Mouse (Mus musculus): ENCODE measurements around the gene Larp7.

The Larp7 gene

GRCm38 (mm10) chr3:127552973-127553719 lies at the start of gene Larp7, which contains the start of gene Zgrf1:
Gene Larp7, minus strand, starts transcription at chr3:127553349.
Gene Zgrf1, plus strand, starts transcription at chr3:127553489.
- Histone ChIP-seq H3K4me3 (replicated peaks; ENCODE audit: low read length) (peak within 1 kb of the TSS; percentile 96), H3K4me1 (replicated peaks; ENCODE audit: low read depth, low read length) (peaks cover 22% of the 10 kb centered on the region), H3K9me3 (ENCODE audit: low read length) (no peaks in the 10 kb centered on the region), H3K27me3 (ENCODE audit: insufficient read depth, low read length) (no peaks in the 10 kb centered on the region), H3K36me3 (ENCODE audit: insufficient read depth, low read length) (peaks cover 21% of the 10 kb centered on the region)
- TF ChIP-seq NANOG (IDR thresholded peaks at IDR 0.05; ENCODE audit: borderline replicate concordance, low read length) (no peak), POU5F1 (IDR thresholded peaks at IDR 0.05; ENCODE audit: borderline replicate concordance, low read length) (no peak), CTCF (conservative IDR thresholded peaks at IDR 0.05; ENCODE audit: low read length) (no peak)

GRCm38 (mm10) chr3:127597136-127597535 lies 44.0 kb upstream of the Larp7 start:
- no peak for TF ChIP-seq NANOG (IDR thresholded peaks at IDR 0.05; ENCODE audit: borderline replicate concordance, low read length)
- no peak for TF ChIP-seq POU5F1 (IDR thresholded peaks at IDR 0.05; ENCODE audit: borderline replicate concordance, low read length)
- no peak for TF ChIP-seq CTCF (conservative IDR thresholded peaks at IDR 0.05; ENCODE audit: low read length)

GRCm38 (mm10) chr3:127572557-127572956 lies 19.4 kb upstream of the Larp7 start:
- Histone ChIP-seq H3K4me3 (replicated peaks; ENCODE audit: low read length) (no peak overlapping the region), H3K27me3 (ENCODE audit: insufficient read depth, low read length) (no peaks in the 10 kb centered on the region), H3K9me3 (ENCODE audit: low read length) (no peaks in the 10 kb centered on the region), H3K36me3 (ENCODE audit: insufficient read depth, low read length) (peaks cover 74% of the 10 kb centered on the region), H3K4me1 (replicated peaks; ENCODE audit: low read depth, low read length) (no peaks in the 10 kb centered on the region)
- no peak for TF ChIP-seq NANOG (IDR thresholded peaks at IDR 0.05; ENCODE audit: borderline replicate concordance, low read length)
- TF ChIP-seq POU5F1 (IDR thresholded peaks at IDR 0.05; ENCODE audit: borderline replicate concordance, low read length) = no peak
- peak; percentile 68 for TF ChIP-seq CTCF (conservative IDR thresholded peaks at IDR 0.05; ENCODE audit: low read length)

More at GRCm38 (mm10) chr3:127597136-127597535, 44.0 kb upstream of the Larp7 start:
- Histone ChIP-seq H3K4me1 (replicated peaks; ENCODE audit: low read depth, low read length) (no peaks in the 10 kb centered on the region), H3K9me3 (ENCODE audit: low read length) (no peaks in the 10 kb centered on the region), H3K36me3 (ENCODE audit: insufficient read depth, low read length) (peaks cover 53% of the 10 kb centered on the region), H3K27me3 (ENCODE audit: insufficient read depth, low read length) (no peaks in the 10 kb centered on the region), H3K4me3 (replicated peaks; ENCODE audit: low read length) (no peak overlapping the region)

- Histone ChIP-seq H3K27me3 (ENCODE audit: insufficient read depth, low read length) (no peaks in the 10 kb centered on the region), H3K4me1 (replicated peaks; ENCODE audit: low read depth, low read length) (no peaks in the 10 kb centered on the region), H3K4me3 (replicated peaks; ENCODE audit: low read length) (no peak overlapping the region), H3K9me3 (ENCODE audit: low read length) (no peaks in the 10 kb centered on the region), H3K36me3 (ENCODE audit: insufficient read depth, low read length) (peaks cover 78% of the 10 kb centered on the region)
- no peak for TF ChIP-seq NANOG (IDR thresholded peaks at IDR 0.05; ENCODE audit: borderline replicate concordance, low read length)
- TF ChIP-seq POU5F1 (IDR thresholded peaks at IDR 0.05; ENCODE audit: borderline replicate concordance, low read length) = no peak
- TF ChIP-seq CTCF (conservative IDR thresholded peaks at IDR 0.05; ENCODE audit: low read length) = no peak
Measured at GRCm38 (mm10) chr3:127565129-127565528, 12.0 kb upstream of the Larp7 start.

GRCm38 (mm10) chr3:127562974-127563373 lies 9.8 kb upstream of the Larp7 start:
- Histone ChIP-seq H3K27me3 (ENCODE audit: insufficient read depth, low read length) (no peaks in the 10 kb centered on the region), H3K4me1 (replicated peaks; ENCODE audit: low read depth, low read length) (no peaks in the 10 kb centered on the region), H3K9me3 (ENCODE audit: low read length) (no peaks in the 10 kb centered on the region), H3K4me3 (replicated peaks; ENCODE audit: low read length) (no peak overlapping the region), H3K36me3 (ENCODE audit: insufficient read depth, low read length) (peaks cover 72% of the 10 kb centered on the region)
- TF ChIP-seq POU5F1 (IDR thresholded peaks at IDR 0.05; ENCODE audit: borderline replicate concordance, low read length) (no peak), NANOG (IDR thresholded peaks at IDR 0.05; ENCODE audit: borderline replicate concordance, low read length) (no peak), CTCF (conservative IDR thresholded peaks at IDR 0.05; ENCODE audit: low read length) (no peak)

GRCm38 (mm10) chr3:127558201-127558600 lies 5.1 kb upstream of the Larp7 start:
- peaks cover 61% of the 10 kb centered on the region for H3K36me3 ChIP-seq (ENCODE audit: insufficient read depth, low read length)
- TF ChIP-seq CTCF (conservative IDR thresholded peaks at IDR 0.05; ENCODE audit: low read length) (0 out of 2 replicates have a peak, but pooled peaks have one; percentile 6), NANOG (IDR thresholded peaks at IDR 0.05; ENCODE audit: borderline replicate concordance, low read length) (no peak)
- no peak overlapping the region for H3K4me3 ChIP-seq (replicated peaks; ENCODE audit: low read length)
- no peaks in the 10 kb centered on the region for H3K27me3 ChIP-seq (ENCODE audit: insufficient read depth, low read length)
- no peaks in the 10 kb centered on the region for H3K9me3 ChIP-seq (ENCODE audit: low read length)
- H3K4me1 ChIP-seq (replicated peaks; ENCODE audit: low read depth, low read length) = peaks cover 13% of the 10 kb centered on the region

- H3K4me1 ChIP-seq (replicated peaks; ENCODE audit: low read depth, low read length) = peaks cover 20% of the 10 kb centered on the region
- H3K27me3 ChIP-seq (ENCODE audit: insufficient read depth, low read length) = no peaks in the 10 kb centered on the region
- H3K4me3 ChIP-seq (replicated peaks; ENCODE audit: low read length) = peak overlapping the region; percentile 96
- H3K36me3 ChIP-seq (ENCODE audit: insufficient read depth, low read length) = peaks cover 31% of the 10 kb centered on the region
- no peaks in the 10 kb centered on the region for H3K9me3 ChIP-seq (ENCODE audit: low read length)
- TF ChIP-seq CTCF (conservative IDR thresholded peaks at IDR 0.05; ENCODE audit: low read length) (no peak), POU5F1 (IDR thresholded peaks at IDR 0.05; ENCODE audit: borderline replicate concordance, low read length) (no peak), NANOG (IDR thresholded peaks at IDR 0.05; ENCODE audit: borderline replicate concordance, low read length) (no peak)
Measured at GRCm38 (mm10) chr3:127554723-127555122, 1.6 kb upstream of the Larp7 start.

- H3K4me1 ChIP-seq (replicated peaks; ENCODE audit: low read depth, low read length) = peaks cover 20% of the 10 kb centered on the region
- peak overlapping the region; percentile 96 for H3K4me3 ChIP-seq (replicated peaks; ENCODE audit: low read length)
- peaks cover 21% of the 10 kb centered on the region for H3K36me3 ChIP-seq (ENCODE audit: insufficient read depth, low read length)
- no peak for TF ChIP-seq POU5F1 (IDR thresholded peaks at IDR 0.05; ENCODE audit: borderline replicate concordance, low read length)
- TF ChIP-seq NANOG (IDR thresholded peaks at IDR 0.05; ENCODE audit: borderline replicate concordance, low read length) = no peak
- no peaks in the 10 kb centered on the region for H3K27me3 ChIP-seq (ENCODE audit: insufficient read depth, low read length)
- no peaks in the 10 kb centered on the region for H3K9me3 ChIP-seq (ENCODE audit: low read length)
Measured at GRCm38 (mm10) chr3:127553720-127554043, 533 bp upstream of the Larp7 start.

Data from E14TG2a.4 (cell line).